Mouse (Mus musculus) small intestine, adult 2 months (tissue): Measurements from ENCODE around the gene Gm33543. TPM values are rescaled to one million over a fixed set of nuclear protein-coding genes. Genes with fewer than 3 reads are reported as not detected.

ENCODE experiments used
- H3K27ac ChIP-seq: fragments of 200-500 bp; 2 replicates; pipeline ENCODE4 v1.5.1; 2012; ENCODE audit warnings: low read depth, low read length, control low read depth, inconsistent platforms; ENCODE audit not compliant: insufficient read depth
- H3K27me3 ChIP-seq: fragments of 200-500 bp; 2 replicates; pipeline ENCODE4 v1.6.1; 2012; ENCODE audit warnings: mild to moderate bottlenecking, moderate library complexity, low read length, inconsistent platforms; ENCODE audit not compliant: control insufficient read depth, insufficient read depth
- H3K36me3 ChIP-seq: fragments of 200-500 bp; 2 replicates; pipeline ENCODE4 v1.6.1; 2012; ENCODE audit warnings: mild to moderate bottlenecking, low read length, control low read depth, inconsistent platforms; ENCODE audit not compliant: control insufficient read depth, insufficient read depth
- H3K4me1 ChIP-seq: fragments of 200-500 bp; 2 replicates; pipeline ENCODE4 v1.6.1; 2012; ENCODE audit warnings: low read length, inconsistent platforms, mixed read lengths; ENCODE audit not compliant: control insufficient read depth, insufficient read depth, insufficient read length
- H3K4me3 ChIP-seq: fragments of 200-500 bp; 2 replicates; pipeline ENCODE4 v1.5.1; 2012; ENCODE audit warnings: low read depth, mild to moderate bottlenecking, control low read depth, inconsistent platforms, low read length, moderate library complexity
- CTCF ChIP-seq: fragments of 200-500 bp; IDR thresholded peaks from 2 replicates; pipeline ENCODE4 v1.5.1; 2012; ENCODE audit warnings: low read depth, mild to moderate bottlenecking, control low read depth, inconsistent platforms, low read length, moderate library complexity, mixed read lengths; ENCODE audit not compliant: insufficient replicate concordance, insufficient read length; ENCODE audit errors: extremely low read depth
- POLR2A ChIP-seq: fragments of 200-500 bp; IDR thresholded peaks from 2 replicates; pipeline ENCODE4 v1.6.1; 2012; ENCODE audit warnings: low read depth, mild to moderate bottlenecking, control low read depth, inconsistent platforms, low read length, moderate library complexity
- WGBS: fragments of 180-500 bp; shearing (Covaris S2); methylation state at CpG from one replicate; pipeline ENCODE4 v1.1.7; 2018; 5-methylcytosine and 5-hydroxymethylcytosine counted together
- polyA plus RNA-seq: library from polyadenylated mRNA; depleted of rRNA; stranded (reverse); fragments of >200 nt; gene quantifications from 2 replicates; pipeline ENCODE4 v1.2.3, GENCODE M21; 2012

The Gm33543 gene
- polyA plus RNA-seq, 1 experiment: not detected

GRCm38 (mm10) chr10:95870782-95871181 lies 28.1 kb upstream of the Gm33543 start:
- WGBS: 88% methylated on average over 2 of the region's 2 CpGs
- TF ChIP-seq CTCF (no peak), POLR2A (no peak)

GRCm38 (mm10) chr10:95868348-95868747 lies 25.6 kb upstream of the Gm33543 start:
- no peaks in the 10 kb centered on the region for H3K27me3 ChIP-seq
- no peak overlapping the region for H3K27ac ChIP-seq
- no peak for TF ChIP-seq CTCF
- TF ChIP-seq POLR2A: no peak
- H3K4me3 ChIP-seq: no peak overlapping the region
- peaks cover 3% of the 10 kb centered on the region; the same call in 1 of the 2 replicates for H3K4me1 ChIP-seq
- 81% methylated on average over 6 of the region's 6 CpGs for WGBS
- no peaks in the 10 kb centered on the region for H3K36me3 ChIP-seq

More at GRCm38 (mm10) chr10:95870782-95871181, 28.1 kb upstream of the Gm33543 start:
- Histone ChIP-seq H3K27ac (no peak overlapping the region), H3K36me3 (no peaks in the 10 kb centered on the region), H3K4me3 (no peak overlapping the region), H3K27me3 (no peaks in the 10 kb centered on the region), H3K4me1 (no peaks in the 10 kb centered on the region)

DNA sequence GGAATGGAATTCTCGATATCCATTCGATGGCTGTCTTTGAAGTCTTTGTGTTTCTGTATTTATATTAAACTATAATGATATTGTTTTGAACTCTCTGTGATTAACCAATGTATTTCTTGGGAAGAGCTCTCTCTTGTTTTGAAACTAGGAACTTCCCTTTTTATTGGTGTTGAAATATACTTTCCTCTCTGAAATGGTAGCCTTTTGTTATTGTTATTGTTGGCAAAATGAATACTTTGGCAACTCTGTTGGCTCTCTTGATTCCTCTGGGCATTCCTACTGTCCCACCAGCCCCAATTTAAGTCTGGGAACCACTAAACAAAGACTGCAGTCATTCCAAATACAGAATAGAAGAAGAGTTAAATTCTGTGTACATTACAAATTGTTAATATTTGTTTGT lies 24.9 kb upstream of the Gm33543 start:
- H3K4me1 ChIP-seq: peaks cover 3% of the 10 kb centered on the region; the same call in 1 of the 2 replicates
- no peaks in the 10 kb centered on the region for H3K36me3 ChIP-seq
- no peak overlapping the region for H3K27ac ChIP-seq
- no peaks in the 10 kb centered on the region for H3K27me3 ChIP-seq
- no peak overlapping the region for H3K4me3 ChIP-seq
- TF ChIP-seq POLR2A: no peak
- no peak for TF ChIP-seq CTCF
- WGBS: 91% methylated on average over 2 of the region's 2 CpGs

DNA sequence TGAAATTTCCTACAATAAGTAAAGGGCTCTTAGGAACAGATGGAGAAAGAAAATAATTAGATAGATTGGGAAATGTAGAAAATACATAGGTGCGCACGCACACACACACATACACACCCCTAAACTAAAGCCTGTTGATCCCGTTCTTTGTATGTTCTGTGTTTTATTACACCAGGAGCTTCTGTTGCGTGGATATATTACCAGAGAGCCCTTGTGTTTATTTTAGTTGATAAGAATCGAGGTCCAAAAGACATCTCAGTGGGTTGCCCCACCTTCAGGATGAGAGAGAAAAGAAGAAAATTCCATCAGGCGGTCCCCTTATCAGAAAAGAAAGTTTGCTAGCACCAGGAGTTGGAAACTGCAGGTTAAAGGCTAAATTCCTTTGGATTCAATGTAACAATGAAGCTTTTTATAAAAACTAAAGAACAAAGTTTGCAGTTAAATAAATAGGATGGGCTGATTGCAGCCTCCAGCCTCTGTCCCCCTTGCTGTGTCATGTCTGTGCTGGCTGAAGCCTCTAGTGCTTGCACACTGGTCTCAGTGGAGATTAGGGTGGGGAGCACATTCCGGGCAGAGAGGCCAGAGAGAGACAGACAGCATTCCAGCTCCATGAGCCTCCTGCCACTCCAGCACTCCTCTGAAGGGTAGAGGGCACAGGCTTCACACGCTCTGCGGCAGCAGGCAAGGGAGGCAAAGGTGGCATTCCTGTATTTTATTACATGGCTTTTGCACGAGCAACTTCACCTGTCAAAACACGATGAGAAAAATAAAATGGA lies 21.8 kb upstream of the Gm33543 start:
- Histone ChIP-seq H3K4me3 (no peak overlapping the region), H3K36me3 (no peaks in the 10 kb centered on the region), H3K27me3 (no peaks in the 10 kb centered on the region), H3K27ac (no peak overlapping the region), H3K4me1 (peaks cover 3% of the 10 kb centered on the region; the same call in 1 of the 2 replicates)
- 20% methylated on average over 11 of the region's 11 CpGs for WGBS
- no peak for TF ChIP-seq CTCF
- TF ChIP-seq POLR2A: no peak

- WGBS: 72% methylated on average over 3 of the region's 3 CpGs
- H3K27me3 ChIP-seq: no peaks in the 10 kb centered on the region
- H3K36me3 ChIP-seq: no peaks in the 10 kb centered on the region
- no peak overlapping the region for H3K4me3 ChIP-seq
- no peak overlapping the region for H3K27ac ChIP-seq
- H3K4me1 ChIP-seq: peaks cover 3% of the 10 kb centered on the region; the same call in 1 of the 2 replicates
- TF ChIP-seq CTCF: no peak
- no peak for TF ChIP-seq POLR2A
Observed at GRCm38 (mm10) chr10:95862664-95863063, 19.9 kb upstream of the Gm33543 start.

- Histone ChIP-seq H3K4me1 (no peaks in the 10 kb centered on the region), H3K27me3 (no peaks in the 10 kb centered on the region), H3K27ac (no peak overlapping the region), H3K4me3 (no peak overlapping the region), H3K36me3 (no peaks in the 10 kb centered on the region)
- WGBS: 38% methylated on average over 2 of the region's 2 CpGs
- no peak for TF ChIP-seq POLR2A
- no peak for TF ChIP-seq CTCF
Observed at GRCm38 (mm10) chr10:95858164-95858563, 15.4 kb upstream of the Gm33543 start.

DNA sequence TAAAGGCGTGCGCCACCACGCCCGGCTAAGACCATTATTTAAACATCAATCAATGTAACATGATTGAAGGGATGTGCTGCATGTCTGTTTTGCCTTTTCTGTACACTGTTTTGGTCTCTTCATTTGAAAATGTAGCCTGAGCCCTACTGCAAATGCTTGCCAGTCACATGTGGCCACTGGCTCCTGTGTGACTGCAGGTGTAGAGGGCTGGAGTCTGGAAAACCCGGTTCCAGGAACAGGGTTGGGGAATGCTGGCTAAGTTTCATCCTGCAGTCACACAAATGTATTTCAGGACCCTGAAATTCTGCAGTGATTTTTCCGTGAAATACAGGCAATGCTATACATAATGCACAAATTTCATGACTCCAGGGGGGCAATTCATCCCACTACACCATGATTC lies 12.7 kb upstream of the Gm33543 start:
- no peaks in the 10 kb centered on the region for H3K36me3 ChIP-seq
- H3K27ac ChIP-seq: no peak overlapping the region
- no peak overlapping the region for H3K4me3 ChIP-seq
- TF ChIP-seq CTCF (no peak), POLR2A (no peak)
- H3K4me1 ChIP-seq: no peaks in the 10 kb centered on the region
- H3K27me3 ChIP-seq: no peaks in the 10 kb centered on the region
- 91% methylated on average over 6 of the region's 6 CpGs for WGBS

- Histone ChIP-seq H3K36me3 (no peaks in the 10 kb centered on the region), H3K4me3 (no peak overlapping the region), H3K27me3 (no peaks in the 10 kb centered on the region), H3K27ac (peak overlapping the region; percentile 23; the same call in 1 of the 2 replicates), H3K4me1 (no peaks in the 10 kb centered on the region)
- TF ChIP-seq POLR2A (no peak), CTCF (no peak)
- 20% methylated on average over 3 of the region's 3 CpGs for WGBS
Observed at GRCm38 (mm10) chr10:95850504-95850903, 7.8 kb upstream of the Gm33543 start.
